Mouse (Mus musculus) lung, postnatal 14 days (tissue): ENCODE results near the gene Fbxo33.
"Not testable (repeated sequence)": the region's sequence is repeated elsewhere in the genome, so short reads cannot be mapped to it uniquely, and the experiment has no call there.

Experiments
- DNase-seq: peaks from one replicate; pipeline ENCODE4 v3.0.0; 2021

The Fbxo33 gene

DNA sequence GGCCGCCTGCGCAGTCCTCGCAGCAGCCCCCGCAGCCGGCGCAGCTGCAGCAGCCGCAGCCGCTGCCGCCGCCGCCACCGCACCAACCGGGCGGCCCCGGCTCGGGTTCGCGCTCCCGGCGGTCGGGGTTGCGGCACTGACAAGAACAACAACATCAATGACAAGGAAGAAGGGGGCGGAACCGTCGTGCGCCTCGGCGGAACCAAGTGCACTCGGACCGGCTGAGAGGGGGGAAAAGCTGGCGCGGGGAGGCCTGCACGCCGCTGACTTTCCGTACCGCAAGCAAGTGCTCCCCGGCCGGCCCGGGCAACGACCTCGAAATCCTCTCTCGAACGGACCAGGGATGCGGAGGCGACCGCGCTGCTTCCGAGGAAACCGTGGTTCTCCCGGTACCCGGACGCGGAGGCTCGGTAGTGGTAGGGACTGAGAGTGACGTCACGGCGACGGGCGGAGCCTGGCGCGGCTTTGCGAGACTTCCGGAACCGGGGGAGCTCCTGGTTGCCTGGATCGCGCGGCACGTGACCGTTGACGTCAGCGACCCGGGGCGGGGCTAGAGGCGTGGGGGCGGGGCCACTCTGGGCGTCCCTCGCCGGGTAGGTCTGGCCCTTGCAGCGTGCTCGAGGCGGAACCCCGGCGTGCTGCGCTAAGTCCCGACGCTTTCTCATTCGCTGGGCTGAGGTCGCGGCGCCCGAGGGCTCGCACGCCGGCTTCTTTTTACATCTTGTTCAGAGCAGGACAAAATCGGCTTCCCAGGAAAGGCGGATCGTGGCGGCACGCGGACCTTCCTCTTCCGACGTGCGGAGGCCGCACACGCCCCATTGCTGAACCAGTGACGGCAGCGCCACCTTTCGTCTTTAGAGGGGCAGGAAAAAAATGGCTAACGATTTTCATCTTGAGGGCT lies at the start of gene Fbxo33:
Gene Fbxo33, minus strand, starts transcription at position 401 of the 901 bp plus-strand sequence.
- peak; percentile 98 for DNase-seq

DNA sequence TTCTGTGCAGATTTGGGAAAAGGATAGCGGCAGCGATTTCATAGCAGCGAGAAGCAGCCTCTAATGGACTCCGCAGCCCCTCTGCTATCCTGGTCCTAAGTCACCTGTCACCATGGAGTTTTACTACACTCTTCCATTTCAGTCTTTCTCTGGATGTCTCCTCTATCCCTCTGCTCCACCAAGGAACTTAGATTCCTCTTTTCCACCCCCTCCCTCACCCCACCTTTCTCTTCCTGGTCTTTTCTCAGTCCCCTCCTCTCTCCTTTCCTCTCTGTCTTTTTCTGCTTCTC lies 46.4 kb upstream of the Fbxo33 start:
- DNase-seq = no peak

DNA sequence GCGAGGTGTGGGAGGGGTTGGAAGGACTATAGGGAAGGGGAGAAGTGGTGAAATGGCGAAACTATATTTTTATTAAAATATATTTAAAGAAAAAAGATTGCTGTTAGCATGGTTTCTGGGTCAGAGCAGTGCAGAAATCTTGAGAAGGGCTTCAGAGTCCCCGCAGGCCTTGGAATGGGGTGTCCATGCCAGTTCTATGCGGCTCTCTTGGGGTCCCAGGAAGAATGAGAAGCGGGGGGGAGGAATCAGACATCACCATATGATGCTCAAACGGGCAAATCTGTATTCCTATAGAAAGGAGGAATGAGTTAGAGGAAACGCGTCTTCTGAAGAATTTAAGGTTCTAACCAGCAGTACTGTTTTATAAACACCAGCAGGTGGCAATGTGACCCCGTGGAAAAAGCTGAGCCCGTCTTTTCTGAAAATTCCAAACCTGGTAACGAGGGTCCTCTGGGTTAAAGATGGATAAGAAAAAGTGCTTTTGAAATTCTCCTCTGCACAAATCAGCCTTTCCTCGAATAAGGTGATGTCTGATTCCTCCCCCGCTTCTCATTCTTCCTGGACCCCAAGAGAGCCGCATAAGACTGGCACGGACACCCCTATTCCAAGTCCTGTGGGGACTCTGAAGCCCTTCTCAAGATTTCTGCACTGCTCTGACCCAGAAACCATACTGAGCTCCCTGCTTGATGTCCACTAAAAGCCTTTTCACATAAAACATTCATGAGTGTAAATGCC lies 45.8 kb upstream of the Fbxo33 start:
- DNase-seq = peak; percentile 4

DNA sequence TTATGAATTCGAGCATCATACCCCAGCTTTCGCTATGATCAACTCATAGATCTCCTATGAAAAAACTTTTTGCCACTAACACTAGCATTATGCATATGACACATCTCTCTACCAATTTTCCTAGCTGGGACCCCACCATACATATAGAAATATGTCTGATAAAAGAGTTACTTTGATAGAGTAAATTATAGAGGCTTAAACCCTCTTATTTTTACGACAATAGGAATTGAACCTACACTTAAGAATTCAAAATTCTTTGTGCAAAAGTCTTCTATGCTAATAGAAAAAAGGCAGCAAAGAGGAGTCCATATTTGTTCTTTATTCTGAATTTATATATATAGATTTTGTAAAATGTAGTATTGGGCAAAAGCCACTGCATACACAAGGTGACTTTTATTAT lies 43.3 kb upstream of the Fbxo33 start:
- DNase-seq = no peak

DNA sequence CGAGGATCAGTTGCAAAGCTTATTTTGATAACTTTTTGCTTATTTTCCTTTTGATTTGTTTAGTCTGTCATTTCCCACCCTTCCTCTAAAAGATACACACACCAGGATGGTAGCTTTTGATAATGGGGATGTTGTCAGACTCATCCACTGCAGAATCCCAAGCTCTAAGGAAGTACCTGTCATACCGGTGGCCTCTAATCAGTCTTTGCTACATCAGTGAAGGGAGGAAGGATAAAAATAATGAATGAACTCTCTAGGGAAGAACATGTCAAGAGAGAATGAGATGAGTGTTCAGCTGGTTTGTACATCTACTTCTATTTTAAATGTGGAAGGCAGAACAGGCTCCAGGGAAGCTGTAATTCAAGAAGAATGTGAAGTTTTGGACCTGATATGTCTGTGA lies 41.3 kb upstream of the Fbxo33 start:
- DNase-seq = no peak

DNA sequence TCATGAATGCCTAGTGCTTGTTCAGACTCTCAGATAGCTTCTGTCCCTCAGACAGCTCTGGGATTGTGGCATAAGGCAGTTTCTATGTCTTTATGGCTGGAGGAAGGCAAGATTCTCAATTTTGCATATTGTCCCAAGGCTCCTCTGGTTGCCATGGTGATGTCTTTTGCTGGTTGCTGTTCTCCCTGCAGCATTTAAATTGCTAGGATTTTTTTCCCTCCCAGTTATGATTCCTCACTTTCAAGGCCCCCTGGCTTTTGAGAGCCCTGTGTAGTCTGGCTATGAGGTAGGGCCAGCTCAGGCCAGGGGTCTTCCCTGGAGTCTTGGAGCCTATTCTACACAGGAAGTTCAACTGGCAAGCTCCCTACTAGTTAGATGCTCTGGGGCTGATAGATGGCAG lies 40.8 kb upstream of the Fbxo33 start:
- DNase-seq = no peak

DNA sequence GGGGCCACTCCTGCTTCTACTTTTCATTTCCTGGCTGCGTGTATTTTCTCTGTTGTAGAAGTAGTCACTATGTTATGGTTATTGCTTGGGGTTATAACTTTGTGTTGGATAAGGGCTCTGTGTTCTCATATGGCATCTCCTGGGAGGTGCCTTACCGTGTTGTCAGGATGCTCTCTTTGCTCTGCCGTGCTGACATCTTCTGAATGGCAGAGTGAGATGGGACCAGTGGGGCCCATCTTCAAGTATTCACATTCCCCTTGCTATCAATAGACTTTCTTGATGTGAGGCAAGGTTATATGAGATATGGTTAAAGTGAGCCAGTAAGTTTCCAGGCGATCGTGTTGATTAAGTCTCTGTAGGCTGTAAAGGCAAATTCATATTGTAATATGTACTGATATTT lies 39.5 kb upstream of the Fbxo33 start:
- no peak for DNase-seq

DNA sequence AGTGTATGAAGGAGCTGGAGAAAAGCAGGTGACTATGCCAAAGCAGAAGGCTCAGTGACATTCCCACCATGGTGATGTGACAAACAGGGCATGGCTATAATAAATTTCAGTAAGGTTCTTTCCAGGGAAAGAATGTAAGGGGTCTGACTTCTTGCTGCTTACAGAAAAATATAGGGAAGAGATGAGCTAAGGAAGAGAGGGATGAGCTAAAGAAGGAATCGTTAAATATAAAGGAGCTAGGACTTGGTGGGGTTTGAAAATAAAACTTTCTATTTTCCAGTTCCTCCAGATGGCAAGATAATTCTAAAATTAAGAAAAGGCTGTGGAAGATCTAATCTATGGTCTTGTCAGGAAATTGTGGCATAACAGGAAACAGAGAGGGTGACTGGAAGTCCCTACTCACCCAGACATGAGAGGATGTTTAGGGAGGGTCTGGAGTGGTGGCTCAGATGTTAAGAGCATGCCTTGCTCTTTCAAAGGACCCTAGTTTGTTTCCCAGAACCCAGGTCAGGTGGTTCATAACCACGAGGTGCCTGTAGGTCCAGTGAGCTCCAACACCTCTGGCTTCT lies 30.8 kb upstream of the Fbxo33 start:
- DNase-seq = no peak

DNA sequence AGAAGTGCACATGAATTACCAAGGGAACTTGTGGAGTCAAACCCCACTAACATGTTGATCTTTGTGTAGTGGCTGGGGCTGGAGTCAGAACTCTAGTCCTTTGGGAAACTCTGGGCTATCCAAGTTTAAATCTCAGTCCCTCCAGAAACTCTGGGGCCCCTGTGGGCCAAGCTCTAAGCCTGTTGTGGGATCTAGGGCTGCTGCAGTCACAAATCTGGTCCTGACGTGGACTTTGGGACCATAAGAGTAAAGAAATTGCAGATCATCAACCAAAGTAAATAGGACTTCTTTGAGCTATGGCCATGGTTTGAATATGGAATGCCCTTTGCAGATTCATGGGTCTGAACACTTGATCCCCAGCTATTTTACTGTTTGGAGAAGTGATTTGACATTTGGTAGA lies 29.4 kb upstream of the Fbxo33 start:
- DNase-seq = no peak

DNA sequence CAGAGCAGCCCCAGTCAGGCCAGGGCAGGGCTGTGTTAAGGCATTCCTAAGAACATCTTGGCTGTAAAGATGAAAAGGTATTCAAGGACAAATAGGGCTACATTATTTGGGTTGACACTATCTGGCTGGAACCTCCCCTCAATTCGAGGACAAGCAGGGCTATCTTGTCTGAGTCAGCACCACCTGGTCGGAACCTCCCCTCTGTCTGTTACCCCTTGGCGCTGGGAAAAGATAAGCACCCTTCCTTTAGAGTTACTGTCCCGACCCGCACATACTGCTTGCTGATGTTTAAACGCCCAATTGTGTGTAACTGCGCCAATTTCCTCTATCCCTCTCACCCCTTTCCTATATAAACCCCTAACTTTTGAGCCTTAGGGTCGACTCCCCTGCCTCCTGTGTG lies 21.5 kb upstream of the Fbxo33 start:
- not testable (repeated sequence) for DNase-seq

DNA sequence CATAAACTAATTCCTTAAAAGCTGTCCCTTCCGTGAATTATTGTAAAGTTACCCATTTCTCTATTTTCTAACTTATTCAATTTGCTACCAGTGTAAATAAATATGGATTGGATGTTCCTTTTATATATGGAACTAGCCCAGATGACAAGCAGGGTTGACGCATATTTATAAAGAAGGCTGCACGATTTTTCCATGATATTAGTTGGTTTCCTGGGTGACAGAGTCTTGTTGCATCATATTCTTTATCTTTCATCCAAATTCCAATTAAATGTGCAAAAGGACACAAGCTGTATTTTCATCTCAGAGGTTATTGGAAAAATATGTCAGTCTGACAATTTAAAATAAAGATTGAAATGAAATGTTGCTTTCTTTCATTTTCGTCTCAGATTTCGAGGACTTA lies 18.9 kb upstream of the Fbxo33 start:
- no peak for DNase-seq

DNA sequence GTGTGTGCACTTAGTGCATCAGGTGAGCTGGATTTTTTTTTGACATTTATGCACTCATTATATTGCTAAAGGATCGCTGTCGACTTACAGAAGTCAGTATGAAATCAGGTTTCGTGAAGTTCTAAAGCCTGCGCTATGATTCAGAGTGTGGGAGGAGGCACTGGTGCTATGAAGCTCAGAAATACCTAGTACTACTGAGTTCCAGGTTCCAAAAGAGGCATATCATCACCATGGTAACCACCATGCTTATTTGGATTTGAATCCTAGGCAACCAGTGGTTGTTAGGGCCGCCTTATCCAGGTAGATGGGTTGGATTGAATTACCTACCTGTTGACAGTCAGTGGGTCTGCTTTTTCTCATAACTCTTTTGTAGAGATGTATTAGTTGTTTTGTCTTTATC lies 8.9 kb upstream of the Fbxo33 start:
- DNase-seq = no peak

DNA sequence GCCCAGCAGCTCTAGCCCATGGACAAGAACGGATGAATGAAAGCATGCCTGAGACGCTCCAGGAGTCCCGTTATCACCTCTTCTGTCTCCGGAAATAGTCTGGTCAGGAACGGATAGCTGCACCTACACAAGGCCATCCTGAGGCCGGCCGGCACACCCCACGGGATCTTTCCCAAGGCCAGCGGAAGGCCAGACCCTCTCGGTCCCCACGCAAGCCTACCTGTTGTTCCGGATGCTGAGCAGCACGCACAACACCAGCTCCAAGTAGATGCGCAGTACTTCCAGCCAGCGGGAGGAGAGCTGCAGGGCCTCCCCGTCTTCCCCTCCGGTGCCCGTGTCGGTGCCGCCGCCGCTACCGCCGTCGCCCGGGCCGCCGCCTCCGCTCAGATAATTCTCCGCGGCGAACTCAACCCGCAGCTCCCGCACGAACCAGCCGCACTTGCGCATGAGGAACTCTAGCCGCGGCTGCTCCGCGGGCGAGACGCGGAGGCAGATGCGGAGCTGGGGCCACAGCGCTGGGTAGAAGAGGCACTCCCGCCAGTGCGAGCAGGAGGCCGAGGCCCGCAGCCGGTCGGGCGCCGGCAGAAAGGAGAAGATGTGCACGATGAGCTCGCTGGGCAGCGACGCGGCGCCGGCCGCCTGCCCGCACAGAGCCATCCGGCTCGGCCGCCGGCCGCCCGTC lies 744 bp downstream of the Fbxo33 start:
- peak; percentile 14 for DNase-seq

DNA sequence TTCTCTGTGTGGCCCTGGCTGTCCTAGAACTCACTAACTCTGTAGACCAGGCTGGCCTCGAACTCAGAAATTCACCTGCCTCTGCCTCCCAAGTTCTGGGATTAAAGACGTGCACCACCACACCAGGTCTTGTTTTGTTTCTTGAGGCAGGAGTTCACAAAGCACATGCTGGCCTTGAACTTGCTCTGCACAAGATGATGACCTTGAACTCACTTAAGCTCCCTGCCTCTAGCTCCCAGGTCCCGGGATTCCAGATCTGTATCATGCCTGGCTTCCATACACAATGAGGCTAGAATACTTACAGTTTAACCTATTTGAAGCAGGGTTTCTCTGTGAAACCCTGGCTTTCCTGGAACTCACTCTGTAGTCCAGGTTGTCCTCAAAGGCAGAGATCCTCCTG lies 2.2 kb downstream of the Fbxo33 start:
- DNase-seq = no peak

DNA sequence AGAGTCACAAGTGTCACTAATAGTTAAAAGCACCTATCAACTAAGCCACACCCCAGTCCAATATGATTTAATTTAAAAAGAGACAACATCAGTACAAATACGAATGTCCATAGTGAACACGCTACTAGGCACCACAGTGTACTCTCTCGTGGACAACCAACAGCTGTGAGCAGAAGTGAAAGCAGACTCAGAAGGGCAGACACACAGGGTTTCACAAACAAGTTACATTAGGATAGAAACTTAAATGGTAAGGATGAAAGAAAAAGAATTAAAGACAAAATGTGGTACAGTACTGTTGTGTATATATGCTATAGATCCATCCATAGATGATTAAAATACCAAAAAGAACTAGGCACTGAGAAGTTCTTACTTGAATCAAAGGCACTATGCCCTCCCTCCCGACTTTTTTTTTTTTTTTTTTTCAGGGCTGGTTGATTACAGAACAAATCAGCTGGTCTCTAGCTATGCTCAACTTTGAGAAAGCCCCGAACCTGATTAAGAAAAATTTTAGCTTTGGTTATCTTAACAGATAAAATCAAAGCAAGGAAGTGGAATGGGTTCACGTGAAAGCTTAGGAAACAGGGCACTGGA lies 2.8 kb downstream of the Fbxo33 start:
- DNase-seq = no peak

DNA sequence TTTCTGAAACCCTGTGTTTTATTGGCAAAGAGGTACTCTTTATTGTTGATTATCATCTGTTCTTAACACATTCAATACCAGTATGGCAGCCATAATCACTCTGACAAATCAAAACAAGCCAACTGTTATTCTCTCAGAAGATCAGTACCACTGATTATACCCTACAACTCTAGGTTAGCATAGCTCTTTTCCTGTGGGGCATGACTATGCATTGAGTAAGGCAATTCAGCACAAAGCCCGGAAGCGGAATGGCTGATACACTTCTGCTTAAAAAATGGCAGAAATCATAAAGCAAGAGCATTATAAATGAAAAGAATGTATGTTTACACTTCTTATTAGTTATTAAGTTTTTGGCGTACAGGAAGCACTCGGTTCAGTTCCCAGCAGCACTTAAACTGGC lies 3.3 kb downstream of the Fbxo33 start:
- DNase-seq = no peak

DNA sequence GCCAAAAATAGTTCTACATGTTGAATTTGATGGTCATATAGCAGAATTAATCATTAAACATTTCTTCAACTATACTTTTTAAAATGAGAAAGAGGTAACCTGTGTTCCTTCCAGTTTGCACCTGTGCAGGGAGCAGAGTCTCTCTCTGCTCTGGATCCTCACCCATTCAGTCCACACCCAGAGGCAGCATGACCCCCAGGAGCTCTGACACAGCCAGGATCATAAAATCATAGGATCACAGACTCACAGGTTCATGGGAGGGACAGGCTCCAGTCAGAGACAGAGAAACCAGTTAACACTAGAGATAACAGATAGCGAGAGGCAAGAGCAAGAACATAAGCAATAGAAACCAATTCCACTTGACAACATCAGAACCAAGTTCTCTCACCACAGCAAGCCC lies 11.7 kb downstream of the Fbxo33 start:
- no peak for DNase-seq

DNA sequence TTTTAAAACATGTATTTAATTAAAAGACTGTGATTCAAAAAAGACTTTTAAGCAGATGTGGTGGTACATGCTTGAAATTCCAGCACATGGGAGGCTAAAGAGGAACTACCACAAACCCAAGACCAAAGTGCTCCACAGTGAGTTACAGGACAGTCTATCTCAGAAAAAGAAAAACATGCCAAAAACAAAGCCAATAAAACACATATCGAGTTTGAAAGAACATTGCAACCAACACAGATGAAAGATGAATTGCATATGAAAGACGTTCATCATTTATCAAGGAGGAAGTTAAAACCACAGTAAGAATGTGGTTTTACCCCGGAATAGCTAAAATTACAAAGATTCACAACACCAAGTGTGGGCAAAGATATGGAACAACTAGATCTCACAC lies 12.5 kb downstream of the Fbxo33 start:
- no peak for DNase-seq

DNA sequence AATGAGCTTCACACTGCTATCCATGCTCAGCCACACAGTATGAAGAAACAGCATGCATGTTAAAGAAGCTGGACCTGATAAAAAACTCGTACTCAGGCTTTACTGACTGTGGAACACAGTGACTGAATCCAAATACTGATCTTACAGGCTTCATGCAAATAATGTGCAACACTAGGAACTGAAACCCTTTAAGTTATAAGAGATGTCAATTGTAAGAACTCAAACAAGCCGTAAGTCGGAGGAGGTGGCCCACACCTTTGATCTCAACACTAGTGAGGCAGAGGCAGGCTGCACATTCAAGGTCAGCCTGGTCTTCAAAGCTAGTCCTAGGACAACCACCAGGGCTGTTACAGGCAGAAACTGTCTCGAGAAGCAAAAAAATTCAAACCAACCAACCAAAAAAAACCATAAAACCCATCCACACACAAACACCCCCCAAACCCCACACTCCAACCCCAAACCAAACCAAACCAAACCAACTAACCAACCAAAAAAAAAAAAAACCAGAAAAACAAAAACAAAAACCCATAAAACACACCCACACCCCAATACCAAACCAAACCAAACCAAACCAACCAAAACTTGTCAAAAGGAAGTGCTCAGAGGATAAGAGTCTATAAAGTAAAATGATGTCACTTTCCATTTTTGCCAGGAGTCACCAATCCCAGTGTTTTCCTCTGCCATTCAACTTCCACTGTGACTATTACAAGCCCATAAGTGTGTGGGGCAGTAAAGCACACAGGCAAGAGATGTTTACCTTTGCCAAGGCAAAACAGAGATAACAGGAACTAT lies 13.1 kb downstream of the Fbxo33 start:
- no peak for DNase-seq

DNA sequence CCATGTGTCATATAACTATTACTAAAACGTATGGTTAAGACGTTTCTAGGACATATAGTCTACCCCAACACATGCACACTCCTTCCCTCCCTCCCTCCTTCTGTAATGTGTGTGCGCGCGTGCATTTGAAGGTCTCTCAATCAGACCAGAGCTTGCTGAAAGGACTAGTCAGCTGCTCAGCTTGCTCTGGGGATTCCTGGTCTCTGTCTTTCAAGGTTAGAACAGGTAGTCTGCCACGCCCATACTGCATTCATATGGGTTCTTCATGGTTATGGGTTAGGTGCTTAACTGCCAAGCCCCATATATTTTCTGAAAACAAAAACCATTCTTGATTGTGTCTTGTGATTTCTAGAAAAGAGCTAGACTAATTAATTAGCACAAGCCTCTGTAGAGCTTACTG lies 14.0 kb downstream of the Fbxo33 start:
- no peak for DNase-seq

DNA sequence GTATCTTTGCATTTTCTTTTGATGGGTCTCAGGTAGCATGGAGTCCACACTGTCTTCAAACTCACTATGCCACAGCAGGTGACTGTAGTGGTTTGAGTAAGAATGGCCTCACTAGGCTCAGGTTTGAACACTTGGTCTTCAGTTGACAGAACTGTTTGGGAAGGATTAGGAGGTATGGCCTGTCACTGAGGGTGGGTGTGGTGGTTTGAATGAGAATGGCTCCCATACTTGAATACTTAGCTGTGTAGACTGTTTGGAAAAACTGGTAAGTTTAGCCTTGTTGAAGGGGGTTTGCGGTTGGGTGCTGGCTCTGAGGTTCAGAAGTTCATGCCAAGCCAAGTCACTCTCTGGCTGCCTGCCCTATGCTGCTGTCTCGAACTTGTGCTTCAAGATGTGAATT lies 20.2 kb downstream of the Fbxo33 start:
- no peak for DNase-seq

DNA sequence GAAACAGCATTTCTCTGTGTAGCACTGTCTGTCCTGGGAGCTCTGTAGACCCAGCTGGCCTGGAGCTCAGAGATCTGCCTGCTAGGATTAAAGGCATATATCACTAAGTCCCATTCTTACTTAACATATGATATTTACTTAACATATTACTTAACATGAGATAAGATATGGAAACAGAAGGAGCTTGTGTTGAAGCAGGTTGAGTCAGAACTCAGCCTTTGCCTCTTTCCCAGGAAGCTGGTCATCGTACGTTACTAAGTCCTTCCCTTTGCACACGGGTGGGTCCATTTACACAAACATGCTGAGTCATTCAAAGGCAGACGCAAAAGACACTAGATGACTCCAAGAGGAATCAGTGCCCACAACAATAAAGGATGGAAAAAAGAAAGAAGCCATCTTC lies 20.8 kb downstream of the Fbxo33 start:
- no peak for DNase-seq
